In genomic region chr15:81308038-81308437, GRCm38 (mm10) we compare ENCODE assay signal across 23 mouse cellular contexts.
"Had no signal": no experiment of that assay in that cellular context is flagged by ENCODE, and none has a peak within 500 bp of the region (broad histone marks: within the 10 kb centered on the region; RNA-seq: fewer than 3 reads in every experiment).

No protein-coding gene starts in this region.

- H3K27ac ChIP-seq: left cerebral cortex, adult 2 months; limb, embryonic 12.5 days; limb, embryonic 15.5 days; liver, embryonic 12.5 days; liver, embryonic 15.5 days; lung, embryonic 15.5 days; midbrain, embryonic 10.5 days; midbrain, embryonic 13.5 days; neural tube, embryonic 13.5 days; stomach, postnatal 0 days had no signal

- ATAC-seq: liver, embryonic 12.5 days; midbrain, embryonic 13.5 days; midbrain, embryonic 16.5 days had no signal

- DNase-seq: kidney, postnatal 10 days; kidney, postnatal 36 days; layer of hippocampus, postnatal 36 days; left cerebral cortex, postnatal 4 days; lung, adult 18-20 months; lung, postnatal 10 days; lung, postnatal 36 days; thymus, adult 2 months; thymus, postnatal 14 days; thymus, postnatal 4 days had no signal

- H3K27me3 ChIP-seq: limb, embryonic 12.5 days; limb, embryonic 15.5 days; liver, embryonic 12.5 days; liver, embryonic 15.5 days; lung, embryonic 15.5 days; midbrain, embryonic 13.5 days; neural tube, embryonic 13.5 days had no signal

- H3K4me1 ChIP-seq: limb, embryonic 15.5 days; liver, embryonic 12.5 days; liver, embryonic 15.5 days; lung, embryonic 15.5 days; megakaryocyte, embryonic 14.5 days; midbrain, embryonic 10.5 days; midbrain, embryonic 13.5 days; neural tube, embryonic 13.5 days had no signal

- H3K4me2 ChIP-seq: limb, embryonic 12.5 days; limb, embryonic 15.5 days; liver, embryonic 12.5 days; liver, embryonic 15.5 days; lung, embryonic 15.5 days; midbrain, embryonic 13.5 days; neural tube, embryonic 13.5 days had no signal

- H3K36me3 ChIP-seq: limb, embryonic 15.5 days; liver, embryonic 12.5 days; liver, embryonic 15.5 days; lung, embryonic 15.5 days; midbrain, embryonic 13.5 days; neural tube, embryonic 13.5 days had no signal

- H3K9ac ChIP-seq: limb, embryonic 12.5 days; limb, embryonic 15.5 days; liver, embryonic 12.5 days; liver, embryonic 15.5 days; lung, embryonic 15.5 days; midbrain, embryonic 13.5 days; neural tube, embryonic 13.5 days had no signal

- H3K4me3 ChIP-seq: left cerebral cortex, adult 2 months; limb, embryonic 12.5 days; limb, embryonic 15.5 days; liver, embryonic 12.5 days; liver, embryonic 15.5 days; lung, embryonic 15.5 days; megakaryocyte, embryonic 14.5 days; midbrain, embryonic 10.5 days; midbrain, embryonic 13.5 days; myocyte; neural tube, embryonic 13.5 days had no signal

- H3K9me3 ChIP-seq: limb, embryonic 15.5 days; liver, embryonic 12.5 days; liver, embryonic 15.5 days; lung, embryonic 15.5 days; midbrain, embryonic 10.5 days; midbrain, embryonic 13.5 days; neural tube, embryonic 13.5 days had no signal
